Mouse (Mus musculus) lung, postnatal 0 days (tissue): ENCODE measurements around the gene Gm20388.

ENCODE experiments used
- CTCF ChIP-seq: IDR thresholded peaks from 2 replicates; pipeline ENCODE4 v1.5.1; 2016; ENCODE audit warnings: antibody characterized with exemption, mild to moderate bottlenecking
- EP300 ChIP-seq: IDR thresholded peaks from 2 replicates; pipeline ENCODE4 v1.6.1; 2016; ENCODE audit warnings: antibody characterized with exemption, mild to moderate bottlenecking, control low read depth

DNA sequence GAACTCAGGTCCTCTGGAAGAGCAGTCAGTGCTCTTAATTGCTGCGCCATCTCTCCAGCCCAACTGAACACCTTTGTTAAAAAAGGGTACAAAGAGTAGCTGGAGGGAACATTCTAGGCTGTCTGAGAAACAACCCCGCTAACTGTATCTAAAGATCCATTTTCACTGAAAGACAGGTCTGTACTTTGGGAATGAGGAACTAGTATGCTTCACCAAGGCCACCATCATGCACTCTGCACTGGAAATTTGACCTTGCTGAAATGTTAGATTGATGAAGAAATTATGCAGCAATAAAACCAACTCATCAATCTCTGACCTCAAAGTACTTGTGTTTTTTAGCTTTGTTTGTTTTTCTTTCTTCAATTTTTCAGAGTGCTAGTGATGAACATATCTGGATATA, 3113.6 kb downstream of the Gm20388 start:
- TF ChIP-seq CTCF = no peak
- TF ChIP-seq EP300 = no peak
